11 mouse cellular contexts compared by ENCODE assay signal in the genomic region with DNA sequence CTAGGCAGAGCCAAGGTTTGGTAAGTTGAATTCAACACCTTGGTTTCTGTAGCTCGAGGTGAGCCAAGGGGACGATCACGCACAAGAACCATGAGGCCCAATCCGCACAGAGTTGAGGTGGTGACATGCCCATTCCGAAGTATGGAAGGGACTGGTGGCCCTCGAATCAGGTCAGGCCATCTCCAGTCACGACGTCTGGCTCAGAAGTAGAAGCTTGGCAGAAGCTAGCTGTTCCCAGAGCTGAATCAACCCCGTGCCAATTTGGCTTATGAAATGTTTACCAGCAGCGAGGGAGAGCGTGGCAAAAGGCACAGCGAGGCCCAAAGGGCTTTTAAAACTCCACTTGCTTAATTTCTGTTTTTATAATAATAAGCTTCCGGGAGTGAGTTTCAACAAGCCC. TPM values are rescaled to one million over a fixed set of nuclear protein-coding genes. Genes with fewer than 3 reads are reported as not detected.
DNase-seq lines count a peak whose midpoint lies in the region; ATAC-seq lines count a peak whose summit lies in the region.
"Had no signal": no experiment of that assay in that cellular context is flagged by ENCODE, and none has a peak within 500 bp of the region (broad histone marks: within the 10 kb centered on the region; RNA-seq: fewer than 3 reads in every experiment).

No protein-coding gene starts in this region.

- H3K9ac ChIP-seq in midbrain, embryonic 15.5 days, result no peak overlapping the region
- H3K9ac ChIP-seq: forebrain, embryonic 15.5 days had no signal

- H3K4me3 ChIP-seq in midbrain, embryonic 15.5 days, result no peak overlapping the region
- H3K4me3 ChIP-seq: forebrain, embryonic 15.5 days had no signal

- 92% methylated on average over 13 of the region's 13 CpGs for WGBS in midbrain, embryonic 15.5 days

- H3K4me2 ChIP-seq in midbrain, embryonic 15.5 days, result no peak overlapping the region
- H3K4me2 ChIP-seq: forebrain, embryonic 15.5 days had no signal

- H3K9me3 ChIP-seq in midbrain, embryonic 15.5 days, result no peaks in the 10 kb centered on the region
- H3K9me3 ChIP-seq: forebrain, embryonic 15.5 days had no signal

- H3K36me3 ChIP-seq in midbrain, embryonic 15.5 days (replicated peaks), result no peaks in the 10 kb centered on the region
- H3K36me3 ChIP-seq: forebrain, embryonic 15.5 days had no signal

- DNase-seq in gastrocnemius, adult 18-20 months (ENCODE audit: low spot score), result peak; percentile 85
- DNase-seq in gastrocnemius, postnatal 4 days (ENCODE audit: low spot score in 2 of 2), result no peak
- peak; percentile 22 to 30 for DNase-seq in right cerebral cortex, postnatal 10 days (ENCODE audit: low spot score in 2 of 2)
- DNase-seq in right cerebral cortex, postnatal 25 days, result no peak
- DNase-seq in heart, adult 9 months (ENCODE audit: low spot score in 2 of 2), result peak; percentile 61 to 72
- DNase-seq in MN1 (ENCODE audit: low spot score), result no peak
- DNase-seq in spleen, postnatal 14 days (ENCODE audit: low spot score in 2 of 2), result no peak

- H3K4me1 ChIP-seq in midbrain, embryonic 15.5 days, result no peaks in the 10 kb centered on the region
- H3K4me1 ChIP-seq: forebrain, embryonic 15.5 days had no signal

- no peaks in the 10 kb centered on the region for H3K27me3 ChIP-seq in midbrain, embryonic 15.5 days (replicated peaks)
- H3K27me3 ChIP-seq: forebrain, embryonic 15.5 days had no signal

- ATAC-seq in midbrain, embryonic 15.5 days (replicated peaks), result no peak
- ATAC-seq: forebrain, embryonic 15.5 days had no signal

- H3K27ac ChIP-seq in midbrain, embryonic 15.5 days, result no peak overlapping the region
- H3K27ac ChIP-seq: forebrain, embryonic 15.5 days; kidney, postnatal 0 days had no signal

RNA-seq across cellular contexts. Expression of gene Wnt8b, which starts 34.6 kb away (rescaled TPM):
- total RNA-seq in gastrocnemius, adult 18-20 months (2021), result not detected
- not detected for total RNA-seq in gastrocnemius, postnatal 4 days (2021)
- 2.6 and 3.7 TPM in 2 replicates for polyA plus RNA-seq in midbrain, embryonic 15.5 days (2015; fragmentation: Nextera tagmentation; extraction: Ambion mirVana)
- polyA plus RNA-seq: lung, embryonic 16.5 days had no signal

RNA-seq across cellular contexts. Expression of gene Scd1, which starts 51.0 kb away (rescaled TPM):
- 10 to 100 TPM; 20.6 to 38.0 TPM for total RNA-seq in gastrocnemius, adult 18-20 months (2021)
- total RNA-seq in gastrocnemius, postnatal 4 days (2021), result 10 to 100 TPM; 26.1 to 33.2 TPM
- polyA plus RNA-seq in midbrain, embryonic 15.5 days (2015; fragmentation: Nextera tagmentation; extraction: Ambion mirVana), result 6.9 and 7.0 TPM in 2 replicates

Comparison
In these comparisons a context has a peak if more than half of its experiments do, and no peak if none do; other contexts are left out.
1. DNase-seq: peak in gastrocnemius, adult 18-20 months (single experiment), right cerebral cortex, postnatal 10 days (2 of 2) and heart, adult 9 months (2 of 2); none in gastrocnemius, postnatal 4 days (0 of 2), right cerebral cortex, postnatal 25 days (single experiment), MN1 (single experiment) and spleen, postnatal 14 days (0 of 2).